Mouse (Mus musculus) liver, embryonic 15.5 days (tissue): ENCODE measurements around the gene H2-T24. TPM values are rescaled to one million over a fixed set of nuclear protein-coding genes. Genes with fewer than 3 reads are reported as not detected.
A peak's percentile ranks its signal among the peaks of the same experiment; 100 is the strongest.

ENCODE experiments used
- ATAC-seq: fragments of 200-750 bp; cut with Nextera tagmentation; 2 replicates; pipeline ENCODE4 v1.8.0; 2017; ENCODE audit warnings: moderate number of reproducible peaks, mild to moderate bottlenecking, moderate library complexity; ENCODE audit not compliant: insufficient read depth
- H3K27ac ChIP-seq: fragments of 300-500 bp; sonication (generic); replicated peaks from 2 replicates; pipeline ENCODE4 v1.5.1; 2015; ENCODE audit warnings: mild to moderate bottlenecking, inconsistent platforms
- H3K27me3 ChIP-seq: fragments of 300-500 bp; sonication (generic); 2 replicates; pipeline ENCODE4 v1.6.1; 2015; ENCODE audit warnings: mild to moderate bottlenecking, inconsistent platforms
- H3K36me3 ChIP-seq: fragments of 300-500 bp; sonication (generic); replicated peaks from 2 replicates; pipeline ENCODE4 v1.6.1; 2015; ENCODE audit warnings: moderate library complexity, mild to moderate bottlenecking, inconsistent platforms
- H3K4me1 ChIP-seq: fragments of 300-500 bp; sonication (generic); replicated peaks from 2 replicates; pipeline ENCODE4 v1.6.1; 2015; ENCODE audit warnings: inconsistent platforms
- H3K4me2 ChIP-seq: fragments of 300-500 bp; sonication (generic); 2 replicates; pipeline ENCODE4 v1.6.1; 2015; ENCODE audit warnings: moderate library complexity, mild to moderate bottlenecking, inconsistent platforms
- H3K4me3 ChIP-seq: fragments of 300-500 bp; sonication (generic); replicated peaks from 2 replicates; pipeline ENCODE4 v1.5.1; 2015; ENCODE audit warnings: mild to moderate bottlenecking, inconsistent platforms
- H3K9ac ChIP-seq: fragments of 300-500 bp; sonication (generic); 2 replicates; pipeline ENCODE4 v1.6.1; 2015; ENCODE audit warnings: moderate library complexity, mild to moderate bottlenecking, inconsistent platforms
- H3K9me3 ChIP-seq: fragments of 300-500 bp; sonication (generic); replicated peaks from 2 replicates; pipeline ENCODE4 v1.6.1; 2016; ENCODE audit warnings: inconsistent platforms
- WGBS: fragments of 180-500 bp; shearing (Covaris S2); methylation state at CpG from one replicate; pipeline ENCODE4 v1.1.7; 2015; ENCODE audit warnings: mixed read lengths; ENCODE audit not compliant: insufficient replicate concordance; 5-methylcytosine and 5-hydroxymethylcytosine counted together
- polyA plus RNA-seq: library from polyadenylated mRNA; unstranded; fragments of >200 nt; fragmentation: Nextera tagmentation; extraction: Ambion mirVana; gene quantifications from 2 replicates; pipeline ENCODE4 v1.2.1, GENCODE M21; 2015

The H2-T24 gene
- polyA plus RNA-seq, 1 experiment from 2014 or later, result 8.2 TPM

DNA sequence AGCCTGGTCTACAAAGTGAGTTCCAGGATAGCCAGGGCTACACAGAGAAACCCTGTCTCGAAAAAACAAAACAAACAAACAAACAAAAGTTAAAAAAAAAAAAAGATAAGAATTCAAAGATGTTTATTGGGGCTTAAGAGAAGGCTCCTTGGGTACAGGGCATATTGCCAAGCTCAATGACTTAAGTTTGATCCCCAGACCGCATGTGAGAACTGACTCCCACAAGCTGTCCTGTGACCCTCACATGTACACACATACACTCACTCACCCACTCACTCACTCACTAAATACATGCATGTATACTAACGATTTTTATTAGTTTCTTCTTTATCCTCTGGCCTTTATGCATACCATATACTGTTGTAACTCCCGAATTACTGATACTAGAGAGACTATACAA lies 20.0 kb downstream of the H2-T24 start:
- H3K36me3 ChIP-seq, result peaks cover 37% of the 10 kb centered on the region
- H3K4me3 ChIP-seq, result peak overlapping the region; percentile 51; the same call in 1 of the 2 replicates
- WGBS, result 71% methylated on average over 4 of the region's 4 CpGs
- peak overlapping the region; percentile 92 for H3K27ac ChIP-seq
- no peak overlapping the region for H3K9ac ChIP-seq
- peak overlapping the region; percentile 77 for H3K4me2 ChIP-seq
- H3K27me3 ChIP-seq, result no peaks in the 10 kb centered on the region
- ATAC-seq, result no peak
- H3K4me1 ChIP-seq, result peaks cover 82% of the 10 kb centered on the region
- H3K9me3 ChIP-seq, result peaks cover 11% of the 10 kb centered on the region; the same call in 1 of the 2 replicates

DNA sequence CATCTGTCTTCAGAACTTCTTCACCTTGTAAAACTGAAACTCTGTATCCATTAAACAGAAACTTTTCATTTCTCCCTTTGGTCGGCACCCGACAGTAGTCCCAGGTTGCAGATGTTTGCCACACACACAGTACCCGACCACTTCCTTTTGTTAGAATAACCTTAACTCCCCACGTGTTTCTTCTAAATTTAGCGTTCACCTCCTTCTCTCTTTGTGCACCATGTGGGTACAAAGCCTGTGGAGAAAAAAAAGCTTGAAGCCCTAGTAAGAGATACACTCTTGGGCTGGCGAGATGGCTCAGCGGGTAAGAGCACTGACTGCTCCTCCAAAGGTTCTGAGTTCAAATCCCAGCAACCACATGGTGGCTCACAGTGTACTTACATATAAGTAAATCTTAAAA lies 21.0 kb downstream of the H2-T24 start:
- Histone ChIP-seq H3K4me3 (peak overlapping the region; percentile 51), H3K27ac (peak overlapping the region; percentile 88), H3K36me3 (peaks cover 28% of the 10 kb centered on the region), H3K9me3 (peaks cover 11% of the 10 kb centered on the region; the same call in 1 of the 2 replicates), H3K4me1 (peaks cover 84% of the 10 kb centered on the region), H3K9ac (peak overlapping the region; percentile 32; the same call in 1 of the 2 replicates), H3K27me3 (no peaks in the 10 kb centered on the region), H3K4me2 (peak overlapping the region; percentile 77)
- ATAC-seq, result no peak
- WGBS, result 30% methylated on average over 7 of the region's 7 CpGs

DNA sequence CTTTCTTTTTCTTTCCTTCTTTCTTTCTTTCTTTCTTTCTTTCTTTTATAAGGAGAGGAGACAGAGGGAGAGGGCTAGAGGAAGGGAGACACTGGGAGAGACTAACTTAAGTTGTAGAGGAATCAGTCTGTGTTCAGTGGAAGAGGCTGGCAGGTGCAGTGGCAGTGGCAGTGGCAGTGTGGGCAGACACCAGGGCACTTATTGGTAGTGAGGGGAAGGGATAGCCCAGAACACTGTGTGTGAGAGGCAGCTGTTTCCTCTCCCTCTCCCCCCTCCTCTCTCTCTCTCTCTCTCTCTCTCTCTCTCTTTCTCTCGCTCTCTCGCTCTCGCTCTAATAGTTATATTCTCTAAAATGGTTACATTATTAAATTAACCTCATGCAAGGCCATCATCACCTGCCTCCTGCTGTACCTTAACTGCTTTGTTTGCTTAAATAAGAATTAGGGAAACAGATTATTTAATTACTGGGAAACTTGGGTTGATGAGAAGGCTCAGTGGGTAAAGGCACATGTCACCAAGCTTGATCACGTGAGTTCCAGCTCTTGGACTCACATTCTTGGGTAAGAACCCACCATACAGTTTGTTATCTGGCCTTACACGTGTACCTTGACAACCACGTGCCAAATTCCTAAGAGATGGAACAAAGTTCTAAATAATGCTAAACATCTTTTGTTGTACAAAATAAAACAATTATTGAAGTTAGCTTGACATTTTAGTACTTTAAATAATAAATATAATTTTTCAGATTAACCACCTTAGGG lies 21.6 kb downstream of the H2-T24 start:
- peak overlapping the region; percentile 48 for H3K9ac ChIP-seq
- peak overlapping the region; percentile 88 for H3K27ac ChIP-seq
- WGBS, result 35% methylated on average over 6 of the region's 6 CpGs
- peak overlapping the region; percentile 51 for H3K4me3 ChIP-seq
- H3K4me1 ChIP-seq, result peaks cover 85% of the 10 kb centered on the region
- H3K9me3 ChIP-seq, result peaks cover 11% of the 10 kb centered on the region; the same call in 1 of the 2 replicates
- no peak for ATAC-seq
- H3K36me3 ChIP-seq, result peaks cover 22% of the 10 kb centered on the region
- H3K4me2 ChIP-seq, result peak overlapping the region; percentile 77
- H3K27me3 ChIP-seq, result no peaks in the 10 kb centered on the region

DNA sequence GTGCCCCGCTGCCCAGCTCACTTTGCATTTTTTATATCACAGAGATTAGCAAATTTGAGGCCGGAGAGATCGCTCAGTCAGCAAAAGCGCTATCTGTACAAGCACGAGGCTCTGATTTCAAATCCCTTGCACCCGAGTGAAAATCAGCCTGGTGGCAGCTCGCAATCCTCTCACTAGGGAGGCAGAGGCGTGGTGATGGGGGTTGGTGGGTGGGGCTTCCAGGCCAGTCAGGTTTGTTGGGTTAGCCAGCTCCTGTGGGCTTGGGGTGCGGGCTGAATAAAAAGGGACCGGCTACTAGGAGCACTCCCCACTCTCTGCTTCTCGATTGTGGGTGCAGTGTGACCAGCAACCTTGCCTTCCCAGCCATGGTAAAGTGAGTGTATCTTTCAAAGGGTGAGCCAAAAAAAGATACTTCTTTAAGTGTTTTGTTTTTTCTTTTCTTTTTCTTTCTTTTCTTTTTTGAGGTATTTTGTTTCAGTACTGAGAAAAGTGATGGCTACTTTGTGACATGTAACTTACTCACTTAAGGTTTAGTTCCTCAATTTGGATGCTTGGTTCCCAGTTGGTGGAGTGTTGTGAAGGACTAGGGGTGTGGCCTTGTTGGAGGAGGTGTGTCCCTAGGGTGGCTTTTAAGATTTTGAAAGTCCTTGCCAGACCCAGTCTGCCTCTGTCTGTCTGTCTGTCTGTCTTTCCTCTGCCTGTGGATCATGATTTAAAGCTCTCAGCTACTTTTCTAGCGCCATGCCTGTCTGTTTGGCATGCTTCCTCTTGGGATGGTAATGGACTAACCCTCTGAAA lies 22.4 kb downstream of the H2-T24 start:
- Histone ChIP-seq H3K36me3 (peaks cover 13% of the 10 kb centered on the region), H3K4me1 (peaks cover 82% of the 10 kb centered on the region), H3K4me3 (peak overlapping the region; percentile 51), H3K27ac (peak overlapping the region; percentile 88), H3K9me3 (peaks cover 10% of the 10 kb centered on the region; the same call in 1 of the 2 replicates), H3K4me2 (peak overlapping the region; percentile 77), H3K9ac (peak overlapping the region; percentile 48), H3K27me3 (no peaks in the 10 kb centered on the region)
- ATAC-seq, result peak; percentile 59
- WGBS, result 27% methylated on average over 12 of the region's 12 CpGs

DNA sequence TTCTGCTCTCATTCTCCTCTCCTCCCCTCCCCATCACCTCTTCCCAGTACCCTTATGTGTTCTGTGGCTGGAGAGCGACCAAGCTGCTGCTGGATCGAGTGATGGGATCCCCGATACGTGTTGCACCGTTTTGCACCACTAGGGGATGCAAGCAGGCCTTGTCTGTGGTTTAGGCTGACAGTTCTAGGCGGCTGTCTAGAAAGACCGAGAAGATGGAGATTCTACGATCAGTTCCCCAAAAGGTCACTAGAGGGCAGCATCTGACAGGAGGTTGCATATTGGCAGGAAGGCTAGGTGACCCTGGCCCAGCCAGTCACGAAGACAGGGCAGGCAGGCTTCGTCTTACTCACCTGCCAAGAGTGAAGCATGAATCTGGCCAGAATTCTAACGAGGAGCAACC lies 23.4 kb downstream of the H2-T24 start:
- Histone ChIP-seq H3K36me3 (peaks cover 5% of the 10 kb centered on the region), H3K27me3 (no peaks in the 10 kb centered on the region), H3K9me3 (peaks cover under 1% of the 10 kb centered on the region; the same call in 1 of the 2 replicates), H3K27ac (peak overlapping the region; percentile 88), H3K9ac (no peak overlapping the region), H3K4me2 (peak overlapping the region; percentile 77), H3K4me1 (peaks cover 74% of the 10 kb centered on the region), H3K4me3 (no peak overlapping the region)
- peak; percentile 22 for ATAC-seq
- 1% methylated on average over 11 of the region's 11 CpGs for WGBS

DNA sequence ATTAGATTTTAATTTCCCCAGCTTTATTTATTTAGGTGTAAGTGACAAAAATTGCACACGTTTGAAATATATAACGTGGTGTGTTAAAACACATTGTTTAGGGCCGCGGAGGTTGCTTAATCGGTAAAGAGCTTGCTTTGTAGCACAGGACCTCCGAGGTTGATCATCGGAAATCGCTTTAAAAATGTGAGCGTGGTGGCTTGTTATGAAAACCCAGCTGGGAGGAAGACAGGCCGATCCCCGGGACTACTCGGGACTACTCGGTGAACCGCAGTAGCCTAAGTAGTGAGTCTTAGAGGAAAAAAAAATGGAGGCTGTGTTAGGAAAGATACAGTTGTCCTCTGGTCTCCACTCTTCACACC lies 25.5 kb downstream of the H2-T24 start:
- H3K4me3 ChIP-seq, result peak overlapping the region; percentile 70
- H3K36me3 ChIP-seq, result peaks cover 2% of the 10 kb centered on the region
- H3K4me2 ChIP-seq, result peak overlapping the region; percentile 77
- no peaks in the 10 kb centered on the region for H3K27me3 ChIP-seq
- H3K9ac ChIP-seq, result peak overlapping the region; percentile 68
- WGBS, result 2% methylated on average over 14 of the region's 14 CpGs
- no peaks in the 10 kb centered on the region for H3K9me3 ChIP-seq
- no peak for ATAC-seq
- peaks cover 53% of the 10 kb centered on the region for H3K4me1 ChIP-seq
- H3K27ac ChIP-seq, result peak overlapping the region; percentile 86

DNA sequence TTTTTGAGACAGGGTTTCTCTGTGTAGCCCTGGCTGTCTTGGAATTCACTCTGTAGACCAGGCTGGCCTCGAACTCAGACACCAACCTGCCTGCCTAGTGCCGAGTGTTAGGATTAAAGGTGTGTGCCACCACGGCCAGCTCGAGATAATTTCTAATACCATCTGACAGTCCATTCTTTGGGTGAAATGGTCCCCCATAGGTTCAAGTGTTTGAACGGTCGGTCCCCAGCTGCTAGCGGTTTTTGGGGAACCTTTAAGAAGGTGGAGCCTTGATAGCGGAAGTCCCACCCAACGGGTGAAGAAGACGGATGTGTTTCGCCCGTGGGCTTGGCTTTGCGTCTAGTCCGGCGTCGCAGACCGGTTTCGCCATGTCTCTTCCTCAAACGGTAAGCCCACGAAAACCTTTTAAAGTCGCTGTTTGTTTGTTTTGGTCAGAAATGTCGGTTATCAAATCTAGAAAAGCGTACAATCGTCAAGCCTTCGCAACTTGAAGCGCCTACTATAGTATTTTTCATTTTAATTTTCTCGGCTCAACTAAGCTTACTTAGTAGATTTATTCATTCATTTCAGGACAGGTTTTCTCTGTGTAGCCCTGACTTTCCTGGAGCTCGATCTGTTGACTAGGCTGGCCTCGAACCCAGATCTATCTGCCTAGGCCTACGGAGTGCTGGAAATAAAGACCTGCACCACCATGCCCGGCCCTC lies 26.0 kb downstream of the H2-T24 start:
- Histone ChIP-seq H3K9ac (peak overlapping the region; percentile 68), H3K27me3 (no peaks in the 10 kb centered on the region), H3K4me2 (peak overlapping the region; percentile 77), H3K27ac (peak overlapping the region; percentile 86), H3K4me3 (peak overlapping the region; percentile 70), H3K9me3 (no peaks in the 10 kb centered on the region), H3K4me1 (peaks cover 49% of the 10 kb centered on the region), H3K36me3 (no peaks in the 10 kb centered on the region)
- peak; percentile 56 for ATAC-seq
- WGBS, result 2% methylated on average over 31 of the region's 31 CpGs

DNA sequence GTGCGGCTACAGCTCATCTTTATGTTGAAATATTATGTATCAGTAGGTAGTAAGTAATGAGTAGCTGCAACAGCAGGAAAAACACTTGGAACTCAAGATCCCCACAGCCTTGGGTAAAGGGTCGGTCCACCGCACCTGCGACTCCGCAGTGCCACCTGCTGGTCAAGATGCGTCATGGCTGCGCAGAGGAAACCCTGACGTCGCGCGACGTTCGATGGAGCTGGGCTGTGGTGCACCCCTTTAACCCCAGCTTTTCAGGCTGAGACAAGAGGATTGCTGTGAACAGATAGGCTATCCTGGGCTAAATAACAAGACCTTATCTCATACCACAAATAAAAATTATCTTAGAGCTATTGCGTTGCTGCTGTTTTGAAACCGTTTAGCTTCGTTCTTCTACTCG lies 26.7 kb downstream of the H2-T24 start:
- Histone ChIP-seq H3K4me3 (peak overlapping the region; percentile 70), H3K36me3 (peaks cover 1% of the 10 kb centered on the region; the same call in 1 of the 2 replicates), H3K27me3 (no peaks in the 10 kb centered on the region), H3K4me2 (peak overlapping the region; percentile 77), H3K9me3 (no peaks in the 10 kb centered on the region), H3K9ac (no peak overlapping the region), H3K27ac (peak overlapping the region; percentile 86), H3K4me1 (peaks cover 43% of the 10 kb centered on the region)
- ATAC-seq, result peak; percentile 38
- 2% methylated on average over 17 of the region's 17 CpGs for WGBS

DNA sequence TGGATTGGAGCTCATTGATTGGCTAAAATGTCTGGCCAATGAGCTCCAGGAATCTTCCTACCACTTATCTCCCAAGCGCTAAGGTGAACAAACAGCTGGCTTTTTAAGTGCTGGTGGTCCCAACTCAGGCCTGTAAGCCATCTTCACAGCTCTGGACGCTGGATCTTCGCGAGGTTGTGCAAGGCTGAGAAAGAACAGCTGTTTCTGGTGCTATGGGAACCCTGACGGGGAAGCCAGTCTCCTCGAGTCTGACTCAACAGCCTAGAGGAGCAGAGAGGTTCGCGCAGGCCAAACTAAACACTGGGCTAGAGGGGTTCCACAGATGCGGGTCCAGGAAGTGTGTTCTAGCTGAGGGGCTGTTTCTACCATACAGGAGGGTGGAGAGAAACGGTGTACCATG lies 28.6 kb downstream of the H2-T24 start:
- no peaks in the 10 kb centered on the region for H3K27me3 ChIP-seq
- no peak for ATAC-seq
- H3K9ac ChIP-seq, result no peak overlapping the region
- no peak overlapping the region for H3K27ac ChIP-seq
- H3K4me3 ChIP-seq, result no peak overlapping the region
- 40% methylated on average over 10 of the region's 10 CpGs for WGBS
- no peak overlapping the region for H3K4me2 ChIP-seq
- H3K4me1 ChIP-seq, result peaks cover 26% of the 10 kb centered on the region
- peaks cover 5% of the 10 kb centered on the region; the same call in 1 of the 2 replicates for H3K36me3 ChIP-seq
- no peaks in the 10 kb centered on the region for H3K9me3 ChIP-seq

DNA sequence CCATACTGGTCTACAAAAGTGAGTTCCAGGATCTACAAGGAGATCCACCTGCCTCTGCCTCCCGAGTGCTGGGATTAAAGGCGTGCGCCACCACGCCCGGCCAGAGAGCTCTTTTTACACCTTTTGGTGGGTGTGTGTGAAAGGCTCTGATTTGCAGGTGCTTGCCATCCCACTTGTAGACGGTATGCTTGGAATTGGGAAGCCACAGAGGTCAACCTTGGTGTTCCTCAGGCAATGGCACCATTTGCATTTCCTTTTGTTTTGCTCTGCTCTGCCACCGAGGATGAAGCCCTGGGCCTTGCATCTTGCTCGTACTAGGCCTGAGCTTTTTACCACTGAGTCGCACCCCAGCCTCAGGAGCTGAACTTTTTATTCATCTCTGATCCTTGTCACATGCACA lies 38.6 kb downstream of the H2-T24 start:
- Histone ChIP-seq H3K27ac (no peak overlapping the region), H3K4me2 (no peak overlapping the region)

More for the DNA sequence above, 38.6 kb downstream of the H2-T24 start:
- Histone ChIP-seq H3K4me3 (no peak overlapping the region), H3K9ac (no peak overlapping the region), H3K4me1 (peaks cover 38% of the 10 kb centered on the region), H3K9me3 (no peaks in the 10 kb centered on the region), H3K36me3 (peaks cover 14% of the 10 kb centered on the region), H3K27me3 (no peaks in the 10 kb centered on the region; the same call in 1 of the 2 replicates)
- 82% methylated on average over 9 of the region's 9 CpGs for WGBS
- no peak for ATAC-seq
